Mouse (Mus musculus) bone marrow, adult 2 months (tissue): ENCODE measurements around the gene 4933430I17Rik.

Experiments
- CTCF ChIP-seq: fragments of 200-500 bp; IDR thresholded peaks from 2 replicates; pipeline ENCODE4 v1.5.1; 2011; ENCODE audit warnings: low read length, control low read depth; ENCODE audit not compliant: control insufficient read depth, insufficient read depth
- POLR2A ChIP-seq: fragments of 200-500 bp; IDR thresholded peaks from 2 replicates; pipeline ENCODE4 v1.6.1; 2011; ENCODE audit warnings: low read depth, mild to moderate bottlenecking, control low read depth, low read length, borderline replicate concordance; ENCODE audit not compliant: control insufficient read depth

DNA sequence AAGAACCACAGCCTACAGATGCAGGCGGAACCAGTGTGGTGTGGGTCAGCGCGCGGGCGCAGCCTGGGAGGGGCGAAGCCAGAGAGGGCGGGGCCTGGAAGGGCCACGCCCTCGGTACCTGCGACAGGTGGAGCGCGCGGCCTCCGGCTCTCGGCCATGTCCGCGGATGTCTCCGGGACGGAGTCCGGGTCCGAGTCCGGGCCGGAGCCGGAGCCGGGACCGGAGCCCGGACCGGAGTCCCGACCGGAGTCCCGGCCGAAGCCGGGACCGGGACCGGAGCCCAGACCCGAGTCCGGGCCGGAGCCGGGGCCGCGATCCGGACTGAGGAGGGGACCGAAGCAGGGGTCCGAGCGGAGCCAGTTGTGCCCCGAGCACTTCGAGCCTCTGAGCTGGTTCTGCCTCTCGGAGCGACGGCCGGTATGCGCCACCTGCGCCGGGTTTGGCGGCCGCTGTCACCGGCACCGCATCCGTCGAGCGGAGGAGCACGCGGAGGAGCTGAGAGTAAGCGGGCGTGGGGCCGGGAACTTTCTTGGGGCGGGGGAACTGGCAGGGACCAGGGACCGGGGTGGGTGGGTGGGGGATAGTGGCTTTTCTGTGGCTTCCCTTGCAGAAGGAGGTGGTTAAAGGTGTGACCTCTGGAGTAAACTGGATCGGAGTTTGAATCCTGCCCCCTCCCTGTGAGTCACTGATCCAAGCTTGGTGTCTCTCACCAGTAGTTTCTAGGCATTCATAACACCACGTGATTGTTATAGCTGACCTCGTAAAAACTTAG lies 45.0 kb upstream of the 4933430I17Rik start, which contains the start of gene Bspry:
- TF ChIP-seq POLR2A (no peak), CTCF (no peak)
